Mouse (Mus musculus) ovary, adult 10 weeks (tissue): ENCODE measurements around the gene Sval3. TPM values are rescaled to one million over a fixed set of nuclear protein-coding genes. Genes with fewer than 3 reads are reported as not detected.

ENCODE experiments used
- polyA plus RNA-seq: library from polyadenylated mRNA; stranded (reverse); fragments of 350-450 nt; fragmentation: Illumina TruSeq; extraction: RNeasy Lipid Tissue Mini Kit (QIAGEN cat#74804); gene quantifications from one replicate; pipeline ENCODE4 v1.2.3, GENCODE M21; 2014

Gene Sval3
- polyA plus RNA-seq: not detected

DNA sequence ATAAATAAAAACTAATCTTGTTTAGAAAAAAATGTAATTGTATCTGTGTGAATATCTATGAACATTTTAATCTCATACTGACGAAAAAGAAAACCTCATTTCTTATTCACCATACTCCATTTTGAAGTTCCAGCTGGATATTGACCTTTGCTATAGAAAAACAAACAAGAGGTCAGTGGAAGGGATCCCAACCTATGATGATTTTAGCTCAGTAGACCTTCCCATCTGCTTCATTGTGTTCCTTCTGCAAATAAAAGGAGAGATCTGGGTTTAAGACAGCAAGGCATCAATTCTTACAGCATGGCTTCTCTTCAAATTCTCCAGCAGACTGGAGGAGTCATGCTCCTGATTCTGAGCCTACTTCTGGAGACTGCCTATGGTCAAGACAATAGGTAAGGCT is at the start of gene Sval3:
Gene Sval3 (plus strand): TSS at position 301 of the 400 bp plus-strand sequence.

DNA sequence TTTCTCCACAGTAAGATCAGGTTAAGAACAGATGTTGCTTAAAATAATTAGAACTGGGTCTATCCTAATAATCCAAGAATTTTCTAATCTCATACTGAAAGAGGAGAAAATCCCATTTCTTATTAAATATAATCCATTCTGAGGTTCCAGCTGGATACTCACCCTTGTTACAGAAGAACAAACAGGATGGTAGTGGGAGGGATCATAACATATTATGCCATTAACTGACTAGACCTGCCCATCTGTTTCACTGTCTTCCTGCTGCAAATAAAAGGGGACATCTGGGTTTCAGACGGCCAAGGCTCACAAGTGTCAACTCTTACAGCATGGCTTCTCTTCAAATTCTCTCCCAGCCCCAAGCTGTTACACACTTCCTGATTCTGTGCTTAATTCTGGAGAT is 16.6 kb upstream of the Sval3 start, which contains the start of gene Sval1:
Gene Sval1 (plus strand): TSS at position 301 of the 400 bp plus-strand sequence.

Other genes starting within 250 kb of the Sval3 start
- gene Olfr459, start 193.0 kb upstream of the Sval3 start, polyA plus RNA-seq: not detected
- not detected for gene Pip, start 120.6 kb upstream of the Sval3 start, polyA plus RNA-seq
- not detected for gene Sval2, start 115.2 kb upstream of the Sval3 start, polyA plus RNA-seq
- gene Sval1, start 16.5 kb upstream of the Sval3 start, polyA plus RNA-seq: not detected
- gene Sva, start 70.3 kb downstream of the Sval3 start, polyA plus RNA-seq: not detected
- gene Tas2r139, start 172.8 kb downstream of the Sval3 start, polyA plus RNA-seq: not detected
- not detected for gene Tas2r144, start 247.2 kb downstream of the Sval3 start, polyA plus RNA-seq